Mouse (Mus musculus) embryonic facial prominence, embryonic 12.5 days (tissue): ENCODE results near the gene Mllt10. TPM values are rescaled to one million over a fixed set of nuclear protein-coding genes. Genes with fewer than 3 reads are reported as not detected.

ENCODE experiments used
- ATAC-seq: fragments of 200-750 bp; cut with Nextera tagmentation; 2 replicates; pipeline ENCODE4 v1.8.0; 2017; ENCODE audit not compliant: insufficient number of reproducible peaks, insufficient read depth, low FRiP score, low TSS enrichment
- H3K27ac ChIP-seq: fragments of 300-500 bp; sonication (generic); 2 replicates; pipeline ENCODE4 v1.5.1; 2016; ENCODE audit warnings: mild to moderate bottlenecking
- H3K27me3 ChIP-seq: fragments of 300-500 bp; sonication (generic); 2 replicates; pipeline ENCODE4 v1.6.1; 2016; ENCODE audit warnings: mild to moderate bottlenecking, moderate library complexity
- H3K36me3 ChIP-seq: fragments of 300-500 bp; sonication (generic); 2 replicates; pipeline ENCODE4 v1.6.1; 2016; ENCODE audit warnings: mild to moderate bottlenecking
- H3K4me1 ChIP-seq: fragments of 300-500 bp; sonication (generic); 2 replicates; pipeline ENCODE4 v1.6.1; 2016
- H3K4me2 ChIP-seq: fragments of 300-500 bp; sonication (generic); replicated peaks from 2 replicates; pipeline ENCODE4 v1.6.1; 2016; ENCODE audit warnings: mild to moderate bottlenecking, moderate library complexity
- H3K4me3 ChIP-seq: fragments of 300-500 bp; sonication (generic); 2 replicates; pipeline ENCODE4 v1.5.1; 2016; ENCODE audit warnings: mild to moderate bottlenecking
- H3K9ac ChIP-seq: fragments of 300-500 bp; sonication (generic); 2 replicates; pipeline ENCODE4 v1.6.1; 2016; ENCODE audit warnings: mild to moderate bottlenecking, moderate library complexity
- H3K9me3 ChIP-seq: fragments of 300-500 bp; sonication (generic); 2 replicates; pipeline ENCODE4 v1.6.1; 2016; ENCODE audit warnings: mild to moderate bottlenecking, moderate library complexity
- WGBS: fragments of 180-500 bp; shearing (Covaris S2); methylation state at CpG from one replicate; pipeline ENCODE4 v1.1.7; 2016; 5-methylcytosine and 5-hydroxymethylcytosine counted together
- polyA plus RNA-seq: library from polyadenylated mRNA; unstranded; fragments of >200 nt; fragmentation: Nextera tagmentation; extraction: Ambion mirVana; gene quantifications from 2 replicates; pipeline ENCODE4 v1.2.1, GENCODE M21; 2016

Gene Mllt10
- polyA plus RNA-seq, 1 experiment from 2014 or later: 69.9 TPM

- WGBS: 92% methylated on average over 3 of the region's 3 CpGs
- Histone ChIP-seq H3K36me3 (peaks cover 30% of the 10 kb centered on the region), H3K4me2 (no peak overlapping the region), H3K9me3 (no peaks in the 10 kb centered on the region), H3K4me1 (no peaks in the 10 kb centered on the region), H3K27me3 (no peaks in the 10 kb centered on the region), H3K9ac (no peak overlapping the region), H3K4me3 (no peak overlapping the region), H3K27ac (no peak overlapping the region)
- no peak for ATAC-seq
Measured at GRCm38 (mm10) chr2:18181631-18182030, 126.6 kb downstream of the Mllt10 start.

- no peak overlapping the region for H3K4me3 ChIP-seq
- no peak overlapping the region for H3K9ac ChIP-seq
- no peaks in the 10 kb centered on the region for H3K27me3 ChIP-seq
- no peak for ATAC-seq
- no peak overlapping the region for H3K27ac ChIP-seq
- H3K9me3 ChIP-seq: no peaks in the 10 kb centered on the region
- no peaks in the 10 kb centered on the region for H3K4me1 ChIP-seq
- H3K36me3 ChIP-seq: peaks cover 30% of the 10 kb centered on the region
- no peak overlapping the region for H3K4me2 ChIP-seq
Measured at GRCm38 (mm10) chr2:18183079-18183478, 128.0 kb downstream of the Mllt10 start.

- Histone ChIP-seq H3K9ac (no peak overlapping the region), H3K36me3 (peaks cover 30% of the 10 kb centered on the region), H3K27me3 (no peaks in the 10 kb centered on the region), H3K4me2 (no peak overlapping the region), H3K4me3 (no peak overlapping the region), H3K4me1 (no peaks in the 10 kb centered on the region), H3K27ac (no peak overlapping the region), H3K9me3 (no peaks in the 10 kb centered on the region)
- WGBS: 100% methylated on average over 2 of the region's 2 CpGs
- ATAC-seq: no peak
Measured at GRCm38 (mm10) chr2:18188367-18188766, 133.3 kb downstream of the Mllt10 start.

- H3K4me1 ChIP-seq: peaks cover 20% of the 10 kb centered on the region; the same call in 1 of the 2 replicates
- 88% methylated on average over 4 of the region's 4 CpGs for WGBS
- H3K27ac ChIP-seq: no peak overlapping the region
- ATAC-seq: no peak
- H3K9me3 ChIP-seq: no peaks in the 10 kb centered on the region
- H3K27me3 ChIP-seq: no peaks in the 10 kb centered on the region
- no peak overlapping the region for H3K9ac ChIP-seq
- no peak overlapping the region for H3K4me2 ChIP-seq
- no peak overlapping the region for H3K4me3 ChIP-seq
- H3K36me3 ChIP-seq: peaks cover 13% of the 10 kb centered on the region
Measured at GRCm38 (mm10) chr2:18195285-18195684, 140.2 kb downstream of the Mllt10 start.

DNA sequence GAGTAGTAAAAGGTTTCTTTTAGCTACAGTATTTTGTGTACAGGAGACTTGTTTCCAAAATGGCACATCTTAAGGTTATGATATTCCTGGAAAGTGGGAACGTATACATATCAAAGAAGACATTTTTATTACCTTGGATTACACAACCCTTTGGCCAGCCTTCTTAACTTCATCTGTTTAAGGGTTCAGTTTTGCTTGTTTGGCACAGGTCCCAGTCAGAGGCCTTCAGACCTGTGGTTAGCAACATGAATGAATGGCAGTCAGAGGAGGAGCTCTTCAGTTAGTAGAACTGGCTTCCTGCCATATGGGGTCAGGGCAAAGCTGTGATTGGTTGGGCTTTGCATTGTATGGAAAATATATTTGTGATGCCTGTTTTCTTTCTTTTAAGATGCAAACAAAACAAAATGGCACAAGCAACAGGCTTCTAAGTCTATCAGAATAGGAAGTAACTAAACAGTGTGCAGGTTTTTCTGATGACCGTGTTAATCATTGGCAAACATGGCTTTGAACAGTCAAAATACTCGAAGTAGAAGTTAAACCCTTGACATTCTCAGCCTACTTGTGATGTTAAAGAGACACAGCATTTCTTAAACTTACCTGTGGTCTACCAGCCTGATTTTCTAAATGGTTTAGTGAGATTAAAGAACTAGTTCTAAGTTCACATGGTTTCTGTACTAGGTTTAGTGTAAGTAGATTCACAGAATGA is 140.8 kb downstream of the Mllt10 start:
- WGBS: 75% methylated on average over 3 of the region's 3 CpGs
- H3K36me3 ChIP-seq: peaks cover 13% of the 10 kb centered on the region
- peak; percentile 64; the same call in 1 of the 2 replicates for ATAC-seq
- H3K9me3 ChIP-seq: no peaks in the 10 kb centered on the region
- H3K9ac ChIP-seq: no peak overlapping the region
- H3K4me2 ChIP-seq: no peak overlapping the region
- no peak overlapping the region for H3K27ac ChIP-seq
- no peak overlapping the region for H3K4me3 ChIP-seq
- no peaks in the 10 kb centered on the region for H3K27me3 ChIP-seq
- H3K4me1 ChIP-seq: peaks cover 20% of the 10 kb centered on the region; the same call in 1 of the 2 replicates

- Histone ChIP-seq H3K4me2 (no peak overlapping the region), H3K4me3 (no peak overlapping the region), H3K36me3 (peaks cover 36% of the 10 kb centered on the region), H3K27me3 (no peaks in the 10 kb centered on the region), H3K9me3 (no peaks in the 10 kb centered on the region), H3K4me1 (peaks cover 7% of the 10 kb centered on the region; the same call in 1 of the 2 replicates), H3K9ac (no peak overlapping the region), H3K27ac (no peak overlapping the region)
- WGBS: 74% methylated on average over 1 of the region's 1 CpGs
- no peak for ATAC-seq
Measured at GRCm38 (mm10) chr2:18201820-18202462, 146.9 kb downstream of the Mllt10 start.

DNA sequence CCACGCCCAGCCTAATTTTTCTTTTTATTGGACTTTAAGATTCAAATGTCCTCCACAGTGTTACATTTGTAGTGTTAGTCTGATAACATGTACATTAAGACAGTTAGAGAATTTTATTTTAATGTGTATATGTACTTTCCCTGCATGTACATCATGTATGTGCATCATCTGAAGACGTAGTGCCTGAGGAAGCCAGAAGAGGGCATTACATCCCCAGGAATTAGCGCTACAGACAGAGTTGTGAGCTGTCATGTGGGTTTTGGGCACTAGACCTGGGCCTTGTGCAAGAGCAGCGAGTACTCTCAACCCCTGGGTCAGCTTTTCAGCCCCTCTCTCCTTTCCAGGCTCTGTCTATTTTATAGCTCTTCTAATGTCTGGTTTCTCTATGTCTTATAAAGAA is 147.9 kb downstream of the Mllt10 start:
- no peak for ATAC-seq
- WGBS: 95% methylated on average over 4 of the region's 4 CpGs

GRCm38 (mm10) chr2:18205118-18205517 is 150.1 kb downstream of the Mllt10 start:
- Histone ChIP-seq H3K36me3 (peaks cover 47% of the 10 kb centered on the region), H3K4me2 (no peak overlapping the region), H3K4me1 (no peaks in the 10 kb centered on the region), H3K9ac (no peak overlapping the region), H3K9me3 (no peaks in the 10 kb centered on the region), H3K27me3 (no peaks in the 10 kb centered on the region), H3K4me3 (no peak overlapping the region), H3K27ac (no peak overlapping the region)
- 74% methylated on average over 3 of the region's 3 CpGs for WGBS
- ATAC-seq: no peak

More for the DNA sequence above, 147.9 kb downstream of the Mllt10 start:
- Histone ChIP-seq H3K36me3 (peaks cover 41% of the 10 kb centered on the region), H3K27me3 (no peaks in the 10 kb centered on the region), H3K4me3 (no peak overlapping the region), H3K4me2 (no peak overlapping the region), H3K27ac (no peak overlapping the region), H3K9me3 (no peaks in the 10 kb centered on the region), H3K4me1 (no peaks in the 10 kb centered on the region), H3K9ac (no peak overlapping the region)

- H3K9me3 ChIP-seq: no peaks in the 10 kb centered on the region
- H3K9ac ChIP-seq: no peak overlapping the region
- no peaks in the 10 kb centered on the region for H3K27me3 ChIP-seq
- no peak overlapping the region for H3K4me2 ChIP-seq
- no peaks in the 10 kb centered on the region for H3K4me1 ChIP-seq
- peaks cover 59% of the 10 kb centered on the region for H3K36me3 ChIP-seq
- H3K4me3 ChIP-seq: no peak overlapping the region
- 91% methylated on average over 10 of the region's 10 CpGs for WGBS
- no peak for ATAC-seq
- no peak overlapping the region for H3K27ac ChIP-seq
Measured at GRCm38 (mm10) chr2:18206811-18207210, 151.8 kb downstream of the Mllt10 start.

DNA sequence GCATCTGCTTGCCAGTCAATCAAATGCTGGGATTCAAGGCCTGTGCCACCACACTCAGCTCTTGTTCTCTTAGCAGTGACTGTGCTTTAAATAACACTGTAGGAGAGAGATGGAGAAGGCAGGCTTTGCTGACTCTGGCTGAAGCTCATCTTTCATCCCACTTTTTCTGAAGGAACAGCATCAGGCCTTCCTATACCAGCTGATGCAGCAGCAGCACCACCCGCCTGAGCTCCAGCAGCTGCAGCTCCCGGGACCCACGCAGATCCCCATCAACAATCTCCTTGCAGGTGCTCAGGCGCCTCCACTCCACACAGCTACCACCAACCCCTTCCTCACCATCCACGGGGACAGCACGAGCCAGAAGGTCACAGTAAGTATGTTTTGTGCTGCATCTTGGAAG is 153.5 kb downstream of the Mllt10 start:
- Histone ChIP-seq H3K9ac (no peak overlapping the region), H3K27ac (no peak overlapping the region), H3K36me3 (peaks cover 63% of the 10 kb centered on the region), H3K4me2 (no peak overlapping the region), H3K4me1 (no peaks in the 10 kb centered on the region), H3K27me3 (no peaks in the 10 kb centered on the region), H3K4me3 (no peak overlapping the region), H3K9me3 (no peaks in the 10 kb centered on the region)
- WGBS: 84% methylated on average over 6 of the region's 6 CpGs
- ATAC-seq: no peak

DNA sequence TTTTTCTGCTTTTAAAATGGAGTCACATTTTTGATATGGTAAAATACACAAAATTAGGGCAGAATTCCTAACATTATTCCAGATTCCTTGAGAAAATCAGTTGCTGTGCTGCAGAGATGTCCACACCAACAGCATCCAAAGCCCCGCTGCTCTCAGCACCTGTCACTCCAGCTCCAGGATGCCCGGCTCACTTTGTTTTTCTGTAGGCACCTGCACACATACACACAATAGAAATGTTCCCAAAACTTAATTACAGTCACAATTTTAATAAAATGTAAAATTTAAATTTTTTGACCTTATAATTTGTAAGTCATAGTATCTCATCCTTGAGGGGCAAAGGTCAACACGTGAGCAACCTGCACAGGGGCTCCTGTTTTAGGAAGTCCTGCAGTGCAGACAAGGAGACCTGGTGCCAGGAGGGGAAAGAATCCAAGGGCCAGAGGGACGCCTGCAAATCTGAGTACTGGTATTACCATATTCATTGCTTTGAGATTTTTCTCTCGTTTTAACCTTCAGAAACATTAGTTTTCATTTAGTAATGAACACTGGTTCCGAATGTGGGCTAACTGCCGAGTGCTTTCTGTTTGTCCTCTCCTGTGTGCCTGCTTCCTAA is 154.3 kb downstream of the Mllt10 start:
- H3K36me3 ChIP-seq: peaks cover 67% of the 10 kb centered on the region
- no peak overlapping the region for H3K27ac ChIP-seq
- no peak overlapping the region for H3K4me2 ChIP-seq
- no peak overlapping the region for H3K4me3 ChIP-seq
- H3K9me3 ChIP-seq: no peaks in the 10 kb centered on the region
- no peaks in the 10 kb centered on the region for H3K4me1 ChIP-seq
- no peak overlapping the region for H3K9ac ChIP-seq
- no peaks in the 10 kb centered on the region for H3K27me3 ChIP-seq
- WGBS: 87% methylated on average over 7 of the region's 7 CpGs
- no peak for ATAC-seq

DNA sequence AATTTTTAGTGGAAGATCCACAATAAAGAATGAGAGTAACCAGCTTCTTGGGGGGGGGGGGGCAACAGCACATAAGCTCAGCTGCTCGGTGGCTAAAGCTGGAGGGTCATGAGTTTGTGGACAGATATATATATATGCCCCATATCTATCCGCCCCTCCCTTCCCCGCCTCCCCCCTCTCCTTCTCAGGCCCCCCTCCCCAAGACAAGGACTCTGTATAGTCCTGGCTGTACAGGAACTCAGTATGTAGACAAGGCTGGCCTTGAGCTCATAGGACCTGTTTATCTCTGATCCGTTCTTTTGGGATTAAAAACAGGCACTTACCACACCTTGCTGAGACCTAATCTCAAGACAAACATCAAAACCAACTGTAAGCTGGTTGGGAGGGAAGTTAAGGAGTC is 154.9 kb downstream of the Mllt10 start:
- WGBS: 90% methylated on average over 4 of the region's 4 CpGs
- H3K4me3 ChIP-seq: no peak overlapping the region
- no peak for ATAC-seq
- H3K4me1 ChIP-seq: no peaks in the 10 kb centered on the region
- peaks cover 74% of the 10 kb centered on the region for H3K36me3 ChIP-seq
- H3K27me3 ChIP-seq: no peaks in the 10 kb centered on the region
- H3K9me3 ChIP-seq: no peaks in the 10 kb centered on the region
- no peak overlapping the region for H3K27ac ChIP-seq
- no peak overlapping the region for H3K4me2 ChIP-seq
- H3K9ac ChIP-seq: no peak overlapping the region
